Mouse (Mus musculus): ENCODE measurements at regions not wholly inside any gene's neighbourhood (a gene's known extent, or its start where the extent isn't known, plus 50 kb on each side); places are given as distances from the start of the nearest gene placed in this dataset.

- no peak for TF ChIP-seq POLR2A (IDR thresholded peaks at IDR 0.05; ENCODE audit: insufficient read depth, low read depth, low read length)
- TF ChIP-seq CTCF (IDR thresholded peaks at IDR 0.05; ENCODE audit: insufficient read depth, low read depth, low read length), result no peak
Measured at GRCm38 (mm10) chr13:59220156-59220555, 364.9 kb downstream of the Agtpbp1 start.

All from olfactory bulb, adult 2 months (tissue).